Mouse (Mus musculus) bone marrow, adult 2 months (tissue): ENCODE measurements at regions not wholly inside any gene's neighbourhood (a gene's known extent, or its start where the extent isn't known, plus 50 kb on each side); places are given as distances from the start of the nearest gene placed in this dataset.

ENCODE experiments used
- CTCF ChIP-seq: fragments of 200-500 bp; IDR thresholded peaks from 2 replicates; pipeline ENCODE4 v1.5.1; 2011; ENCODE audit warnings: low read length, control low read depth; ENCODE audit not compliant: control insufficient read depth, insufficient read depth
- POLR2A ChIP-seq: fragments of 200-500 bp; IDR thresholded peaks from 2 replicates; pipeline ENCODE4 v1.6.1; 2011; ENCODE audit warnings: low read depth, mild to moderate bottlenecking, control low read depth, low read length, borderline replicate concordance; ENCODE audit not compliant: control insufficient read depth

DNA sequence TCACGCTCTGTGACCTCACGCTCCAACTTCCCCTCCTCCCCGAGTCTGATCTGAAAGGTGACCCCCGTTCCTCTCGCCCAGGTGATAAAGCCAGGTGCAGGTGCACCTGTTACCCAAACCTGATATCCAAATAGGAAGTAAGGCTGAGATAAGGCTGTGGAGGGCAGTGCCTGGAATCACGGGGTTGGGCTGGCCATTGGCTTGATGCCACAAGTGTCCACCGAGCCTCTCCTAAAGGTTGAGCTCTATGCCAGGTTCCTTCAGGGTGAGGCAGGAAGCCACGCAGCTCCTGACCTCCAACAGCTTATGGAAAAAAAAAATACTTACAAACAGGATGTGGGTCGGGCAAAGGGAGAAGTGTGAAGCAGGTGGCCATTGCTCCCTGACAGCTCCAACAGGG is 102.0 kb downstream of the Wdr11 start:
- TF ChIP-seq POLR2A (no peak), CTCF (no peak)
